In genomic region chr16:21332862-21333222, GRCm38 (mm10) we compare ENCODE assay signal across 8 mouse cellular contexts.
A peak's percentile ranks its signal among the peaks of the same experiment; 100 is the strongest.
DNase-seq lines count a peak whose midpoint lies in the region; ATAC-seq and TF ChIP-seq lines count a peak whose summit lies in the region.

No protein-coding gene starts in this region.

- peak overlapping the region; percentile 89 for H3K27ac ChIP-seq in kidney, postnatal 0 days
- peak overlapping the region; percentile 98 for H3K27ac ChIP-seq in cortical plate, adult 2 months (ENCODE audit: insufficient read depth, low read length)
- peak overlapping the region; percentile 80 for H3K27ac ChIP-seq in neural tube, embryonic 12.5 days

- peak overlapping the region; percentile 57 for H3K4me3 ChIP-seq in kidney, postnatal 0 days (replicated peaks; ENCODE audit: low read depth, low read length)
- peak overlapping the region; percentile 77 for H3K4me3 ChIP-seq in cortical plate, adult 2 months (ENCODE audit: insufficient read depth, low read length)
- peak overlapping the region; percentile 67 for H3K4me3 ChIP-seq in neural tube, embryonic 12.5 days

- no peak for DNase-seq in kidney, postnatal 0 days (ENCODE audit: low spot score)
- DNase-seq in kidney, adult 18-20 months, result no peak
- DNase-seq in embryo, embryonic 11 days, result no peak
- DNase-seq in spleen, adult 12 weeks (ENCODE audit: low spot score), result no peak
- no peak for DNase-seq in layer of hippocampus, postnatal 14 days (ENCODE audit: low spot score in 2 of 2)

- H3K9me3 ChIP-seq in kidney, postnatal 0 days (replicated peaks; ENCODE audit: low read length), result no peaks in the 10 kb centered on the region
- H3K9me3 ChIP-seq in neural tube, embryonic 12.5 days, result no peaks in the 10 kb centered on the region

- peaks cover 6% of the 10 kb centered on the region; the same call in 1 of the 2 replicates for H3K4me1 ChIP-seq in kidney, postnatal 0 days (replicated peaks; ENCODE audit: insufficient read depth, low read length)
- H3K4me1 ChIP-seq in cortical plate, adult 2 months (ENCODE audit: control insufficient read depth, insufficient read depth, low read length), result no peaks in the 10 kb centered on the region
- H3K4me1 ChIP-seq in neural tube, embryonic 12.5 days, result peaks cover 13% of the 10 kb centered on the region; the same call in 1 of the 2 replicates

- peak overlapping the region; percentile 68 for H3K4me2 ChIP-seq in kidney, postnatal 0 days (ENCODE audit: low read length)
- peak overlapping the region; percentile 79 for H3K4me2 ChIP-seq in neural tube, embryonic 12.5 days (replicated peaks)

- no peak for TF ChIP-seq CTCF in kidney, postnatal 0 days (IDR thresholded peaks at IDR 0.05; ENCODE audit: low read depth)
- no peak for TF ChIP-seq CTCF in cortical plate, adult 2 months (IDR thresholded peaks at IDR 0.05; ENCODE audit: extremely low read depth, insufficient read depth, low read length)

- H3K36me3 ChIP-seq in kidney, postnatal 0 days (ENCODE audit: insufficient read depth, low read length), result no peaks in the 10 kb centered on the region
- H3K36me3 ChIP-seq in neural tube, embryonic 12.5 days, result no peaks in the 10 kb centered on the region

- H3K27me3 ChIP-seq in kidney, postnatal 0 days (ENCODE audit: insufficient read depth, low read length), result no peaks in the 10 kb centered on the region
- no peaks in the 10 kb centered on the region for H3K27me3 ChIP-seq in neural tube, embryonic 12.5 days (replicated peaks)

- WGBS in kidney, postnatal 0 days, result 1% methylated on average over 14 of the region's 14 CpGs
- 3% methylated on average over 14 of the region's 14 CpGs for WGBS in neural tube, embryonic 12.5 days

- no peak for TF ChIP-seq POLR2A in cortical plate, adult 2 months (IDR thresholded peaks at IDR 0.05; ENCODE audit: extremely low read depth, insufficient read depth, low read length)

- no peak for ATAC-seq in kidney, postnatal 0 days (replicated peaks; ENCODE audit: low FRiP score, low read depth)
- peak; percentile 64 for ATAC-seq in inflammation-experienced regulatory T-cells, adult 6 months
- ATAC-seq in neural tube, embryonic 12.5 days (ENCODE audit: low FRiP score, low read depth), result no peak; the same call in 1 of the 2 replicates

- H3K9ac ChIP-seq in kidney, postnatal 0 days (ENCODE audit: low read depth, low read length), result peak overlapping the region; percentile 70
- H3K9ac ChIP-seq in neural tube, embryonic 12.5 days, result peak overlapping the region; percentile 80
